Mouse (Mus musculus): Measurements from ENCODE around the gene Gja5. TPM values are rescaled to one million over a fixed set of nuclear protein-coding genes. Genes with fewer than 3 reads are reported as not detected.
"Not testable (repeated sequence)": the region's sequence is repeated elsewhere in the genome, so short reads cannot be mapped to it uniquely, and the experiment has no call there.

Gene Gja5
- total RNA-seq, 2 experiments from 2014 or later: 2.7 to 4.2 TPM

DNA sequence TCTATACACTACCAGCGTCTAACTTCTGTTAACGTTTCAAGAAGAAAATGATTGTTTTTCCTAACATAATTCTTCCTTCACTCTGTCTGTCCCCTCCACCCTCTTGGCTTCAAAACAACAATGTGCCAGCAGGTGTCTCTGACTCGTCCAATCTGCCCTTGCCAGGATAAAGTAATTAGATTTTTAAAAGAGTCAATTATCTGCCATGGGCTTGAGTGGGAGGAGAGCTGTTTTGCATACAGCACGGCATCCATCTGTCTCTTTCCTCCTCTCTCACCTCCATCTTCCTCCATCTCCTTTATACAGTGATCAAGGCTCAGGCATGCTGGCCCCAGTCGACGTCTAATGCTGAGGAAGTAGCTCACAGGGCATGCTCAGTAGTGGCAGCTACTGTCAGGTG lies 132.6 kb downstream of the Gja5 start:
- no peak for DNase-seq

DNA sequence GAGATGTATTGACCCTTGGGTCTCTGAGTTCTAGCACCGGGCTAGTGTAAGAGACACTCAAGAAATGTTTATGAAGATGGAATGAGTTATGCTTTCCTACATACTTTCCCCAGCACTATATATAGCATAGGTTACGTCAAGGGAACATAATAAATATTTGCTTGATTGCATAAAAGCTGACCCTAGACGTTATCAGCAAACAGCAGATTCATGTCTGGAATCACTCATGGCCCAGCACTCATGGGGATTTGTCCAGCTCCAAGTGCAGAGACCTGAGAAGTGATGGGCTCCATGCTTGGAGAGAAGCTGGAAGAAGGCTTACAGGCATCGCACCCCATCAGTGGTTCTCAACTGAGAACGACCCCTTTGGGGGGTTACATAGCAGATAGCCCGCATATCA lies 135.2 kb downstream of the Gja5 start:
- no peak for DNase-seq

DNA sequence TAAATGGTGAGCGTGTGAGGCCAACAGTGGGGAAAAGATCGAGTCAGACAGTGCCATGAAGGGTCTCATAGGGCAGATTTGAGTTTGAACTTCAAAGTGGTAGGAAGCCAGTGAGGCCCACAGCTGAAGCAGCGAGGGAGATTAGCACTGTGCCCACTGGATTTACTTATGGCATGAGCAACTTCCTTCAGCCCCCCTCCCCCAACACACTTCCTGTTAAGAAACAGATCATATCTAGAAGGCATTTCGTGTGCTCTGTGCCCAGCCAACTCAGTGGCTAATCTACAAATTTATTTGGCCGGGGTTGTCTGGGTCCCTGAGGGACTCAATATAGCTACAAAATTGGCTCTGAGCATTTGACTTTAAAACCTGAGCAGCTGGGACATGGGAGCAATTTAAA lies 139.7 kb downstream of the Gja5 start:
- DNase-seq: no peak

DNA sequence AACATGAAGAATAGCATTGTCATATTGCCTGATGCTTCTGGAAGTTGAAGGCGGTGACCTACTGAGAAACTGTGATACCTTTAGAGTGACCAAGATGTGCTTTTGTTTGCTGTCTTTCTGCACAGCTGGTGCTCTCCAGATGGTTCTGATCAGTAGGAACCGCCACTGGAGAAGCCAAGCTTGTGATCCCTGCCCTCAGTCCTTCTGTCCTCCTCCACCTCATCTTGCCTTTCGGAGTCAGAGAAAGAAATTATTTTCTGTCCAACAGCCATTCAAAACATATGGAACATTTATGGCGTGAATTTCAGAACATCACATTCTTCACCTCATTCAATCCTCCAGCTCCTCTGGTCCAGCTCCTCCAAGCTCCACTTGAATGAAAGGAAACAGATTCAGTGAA lies 143.3 kb downstream of the Gja5 start:
- DNase-seq: no peak

DNA sequence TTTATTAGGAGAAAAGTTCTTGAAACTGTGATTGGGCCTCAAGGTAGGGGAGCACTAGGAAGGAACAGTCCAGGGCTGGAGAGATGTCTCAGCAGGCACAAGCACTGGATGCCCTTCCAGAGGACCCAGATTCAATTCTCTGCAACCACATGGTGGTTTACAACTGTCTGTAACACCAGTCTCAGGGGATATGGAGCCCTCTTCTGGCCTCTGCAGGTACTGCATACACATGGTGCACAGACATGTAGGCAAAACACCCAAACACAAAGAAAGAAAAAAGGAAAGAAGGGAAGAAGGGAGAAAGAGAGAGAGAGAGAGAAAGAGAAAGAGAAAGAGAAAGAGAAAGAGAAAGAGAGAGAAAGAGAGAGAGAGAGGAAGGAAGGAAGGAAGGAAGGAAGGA lies 143.9 kb downstream of the Gja5 start:
- no peak for DNase-seq

DNA sequence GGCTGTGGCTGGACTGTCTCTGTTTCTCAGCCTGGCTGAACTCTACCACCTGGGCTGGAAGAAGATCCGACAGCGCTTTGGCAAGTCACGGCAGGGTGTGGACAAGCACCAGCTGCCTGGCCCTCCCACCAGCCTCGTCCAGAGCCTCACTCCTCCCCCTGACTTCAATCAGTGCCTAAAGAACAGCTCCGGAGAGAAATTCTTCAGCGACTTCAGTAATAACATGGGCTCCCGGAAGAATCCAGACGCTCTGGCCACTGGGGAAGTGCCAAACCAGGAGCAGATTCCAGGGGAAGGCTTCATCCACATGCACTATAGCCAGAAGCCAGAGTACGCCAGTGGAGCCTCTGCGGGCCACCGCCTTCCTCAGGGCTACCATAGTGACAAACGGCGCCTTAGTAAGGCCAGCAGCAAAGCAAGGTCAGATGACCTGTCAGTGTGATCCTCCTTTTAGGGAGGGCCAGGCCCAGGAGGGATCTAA lies 146.8 kb downstream of the Gja5 start:
- no peak for DNase-seq

DNA sequence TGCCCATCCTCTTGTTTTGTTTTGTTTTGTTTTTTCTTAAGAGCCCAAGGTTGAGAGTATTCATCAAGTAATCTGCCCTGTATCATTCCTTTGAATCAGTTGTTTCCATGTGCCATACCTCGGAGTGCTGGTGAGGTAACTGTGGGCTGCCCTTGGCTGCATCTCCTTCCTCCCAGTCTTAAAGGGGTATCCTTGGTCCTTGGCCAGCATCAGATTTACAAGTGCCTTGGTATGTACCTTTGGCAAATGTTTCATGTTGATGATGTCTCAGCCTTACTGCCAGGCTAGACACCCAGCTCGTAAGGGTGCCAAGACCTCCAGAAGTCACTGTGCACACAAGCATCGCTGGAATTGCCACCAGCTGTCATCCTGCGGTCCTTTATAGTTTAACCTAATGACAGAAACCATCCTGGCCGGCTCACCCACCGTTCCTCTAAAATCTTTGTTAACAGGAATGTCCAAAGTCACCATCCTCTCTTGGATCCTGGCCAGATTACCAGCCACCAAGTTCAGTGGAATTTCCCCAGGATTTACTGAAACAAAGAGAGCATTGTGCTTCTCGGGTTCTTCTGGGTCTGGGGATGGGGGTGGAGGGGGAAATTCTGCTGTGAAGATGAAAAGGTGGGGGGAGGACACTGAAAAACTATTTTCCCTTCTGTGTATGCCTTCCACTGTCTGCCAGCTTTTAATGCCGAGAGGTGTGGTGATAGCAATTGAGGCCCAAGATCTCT lies 147.7 kb downstream of the Gja5 start:
- DNase-seq: no peak

DNA sequence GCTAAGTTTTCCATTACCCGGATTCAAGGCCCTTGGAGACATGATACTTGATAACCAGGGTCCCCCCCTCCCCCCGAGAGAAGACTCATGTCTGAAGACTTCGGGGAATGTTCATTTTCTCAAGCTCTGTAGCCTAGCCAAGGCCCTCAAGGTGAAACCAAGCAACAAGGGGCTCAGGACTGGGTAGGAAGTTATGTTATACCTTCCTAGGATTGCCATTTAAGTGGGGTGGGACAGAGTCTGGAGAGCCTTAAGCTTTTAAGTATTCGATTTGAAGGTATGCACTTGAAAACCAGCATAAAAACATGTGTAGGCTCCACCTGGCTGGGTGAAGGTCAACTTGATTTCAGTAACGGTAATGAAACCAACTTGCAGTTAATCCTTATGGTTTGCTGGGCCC lies 154.2 kb downstream of the Gja5 start:
- no peak for DNase-seq

DNA sequence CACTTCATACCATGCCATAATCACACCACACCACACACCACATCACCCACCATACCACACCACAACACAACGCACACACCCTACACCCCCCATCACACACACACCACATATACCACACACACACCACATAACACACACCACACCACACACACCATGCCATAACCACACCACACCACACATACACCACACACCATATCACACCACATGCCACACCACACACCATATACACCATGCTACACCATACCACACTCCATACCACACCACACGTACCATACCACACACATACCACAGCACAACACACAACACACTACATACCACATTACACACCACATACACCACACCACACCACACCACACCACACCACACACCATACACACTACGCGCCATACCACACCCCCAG lies 155.6 kb downstream of the Gja5 start:
- DNase-seq: no peak

DNA sequence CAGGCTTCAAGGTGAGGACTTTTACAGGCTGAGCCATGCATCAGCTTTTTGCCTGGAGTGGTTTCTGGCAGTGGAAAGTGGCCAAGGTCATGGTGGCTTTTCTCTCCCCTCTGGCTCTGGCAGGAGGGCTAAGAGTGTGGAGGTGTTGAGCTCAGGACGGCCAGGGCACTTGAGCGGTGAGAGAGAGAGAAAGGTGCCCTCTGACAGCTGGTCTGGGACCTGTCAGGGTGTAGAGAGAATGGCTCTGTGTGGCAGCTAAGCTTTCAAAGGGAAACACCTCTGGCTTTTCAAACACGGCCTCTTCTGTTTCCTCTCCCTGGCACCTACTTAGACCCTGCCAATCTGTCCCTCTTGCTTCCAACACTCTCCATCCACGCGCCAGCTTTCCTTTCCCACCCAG lies 158.3 kb downstream of the Gja5 start:
- DNase-seq: no peak

DNA sequence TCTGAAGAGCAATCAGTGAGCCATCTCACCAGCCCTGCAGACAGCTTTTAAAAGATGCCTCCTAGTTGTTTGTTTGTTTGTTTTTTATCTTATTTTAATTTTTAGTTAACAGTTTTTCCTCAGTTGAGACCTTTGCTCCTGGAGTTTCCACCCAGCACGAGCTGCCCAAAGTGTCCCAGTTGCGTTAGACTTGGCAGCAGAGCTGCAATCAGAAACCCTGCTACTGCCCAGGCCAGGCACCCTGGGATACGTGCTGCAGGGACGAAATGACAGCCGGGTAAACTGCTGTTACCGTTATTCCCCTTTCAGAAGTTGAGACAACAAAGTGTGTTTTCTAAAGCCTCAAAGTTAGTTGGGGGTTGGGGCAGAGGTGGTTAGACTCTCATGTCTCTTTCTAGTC lies 159.6 kb downstream of the Gja5 start:
- no peak for DNase-seq

DNA sequence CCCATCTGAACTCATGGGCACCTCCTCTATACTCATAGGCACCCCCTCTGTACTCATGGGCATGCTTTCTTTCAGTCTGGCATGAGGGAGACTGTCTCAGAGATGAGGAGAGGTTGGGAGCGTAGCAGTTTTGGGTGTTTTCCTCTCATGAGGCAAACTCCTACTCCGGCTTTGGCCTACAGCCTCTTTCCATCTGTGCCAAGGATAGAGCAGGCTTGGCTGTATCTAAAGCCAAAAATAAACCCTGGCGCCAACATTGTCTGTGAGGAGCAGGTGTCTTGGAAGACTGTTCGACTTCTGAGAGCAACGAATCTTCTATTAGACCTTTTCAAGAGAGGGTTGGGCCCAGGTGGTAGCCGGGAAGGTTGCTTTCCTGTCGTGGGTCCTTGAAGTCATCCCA lies 165.1 kb downstream of the Gja5 start:
- DNase-seq: not testable (repeated sequence)

DNA sequence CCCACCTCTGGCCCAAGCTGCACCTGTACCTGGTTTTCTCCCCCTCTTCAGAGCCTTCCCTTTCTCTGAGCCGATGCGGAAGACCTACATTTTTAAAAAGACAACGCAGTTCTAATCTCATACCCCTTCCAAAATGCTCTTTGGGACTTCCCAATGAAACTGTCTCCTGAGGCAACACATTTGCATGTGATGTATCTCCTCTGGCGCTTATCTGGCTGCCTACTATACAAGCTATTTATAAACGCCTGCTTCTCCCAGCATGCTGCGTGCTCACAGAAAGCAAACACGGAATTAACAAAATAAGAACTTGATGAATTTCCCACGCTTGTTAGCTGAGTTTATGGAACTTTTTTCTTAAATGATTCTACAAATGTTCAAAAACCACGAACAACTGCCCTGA lies 167.4 kb downstream of the Gja5 start:
- DNase-seq: not testable (repeated sequence)

DNA sequence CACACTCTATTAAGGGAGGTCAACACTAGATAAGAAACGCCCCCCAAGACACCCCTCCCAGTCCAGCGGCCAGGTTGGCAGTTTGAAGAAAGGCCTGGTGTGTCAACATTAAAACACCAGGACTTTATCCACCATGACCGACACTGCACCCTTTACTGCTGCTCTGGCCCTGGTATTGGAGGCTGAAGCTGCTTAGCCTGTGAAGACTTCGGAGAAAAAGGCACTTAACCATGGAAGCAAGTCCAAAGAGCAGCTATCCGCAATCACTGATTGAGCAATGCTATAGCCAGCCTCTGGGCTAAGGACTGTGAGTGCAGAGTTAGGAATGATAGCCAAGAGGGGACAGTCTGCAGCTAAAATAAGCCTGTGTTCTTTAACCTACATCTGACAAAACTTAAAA lies 167.9 kb downstream of the Gja5 start:
- not testable (repeated sequence) for DNase-seq

DNA sequence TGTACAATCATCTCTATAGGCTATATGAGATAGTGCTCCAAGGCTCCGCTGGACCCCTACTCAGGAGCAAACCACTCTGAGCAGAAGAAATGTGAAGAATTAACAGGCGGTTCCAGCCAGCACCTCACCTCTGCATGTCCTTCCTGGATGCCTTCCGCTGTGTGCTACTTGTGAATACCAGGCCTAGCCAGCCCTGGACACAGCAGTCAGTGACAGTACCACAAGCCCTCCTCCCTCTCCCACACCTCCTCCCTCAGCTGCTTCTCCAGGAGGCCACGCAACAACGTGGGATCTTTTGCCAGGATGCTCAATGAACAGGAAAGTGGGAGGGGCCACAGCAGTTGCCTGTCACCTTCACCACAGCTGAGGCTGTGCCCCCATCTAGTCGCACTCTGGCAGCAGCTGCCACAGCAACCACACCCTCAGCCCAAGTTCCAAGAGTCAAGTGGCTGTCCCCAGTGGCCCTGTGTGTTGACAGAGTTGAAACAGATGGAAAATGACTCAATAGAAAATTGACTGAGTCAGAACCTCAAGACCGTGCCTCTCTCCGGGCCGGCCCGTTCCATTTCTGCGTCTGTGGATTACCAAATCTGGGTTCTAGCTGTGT lies 171.4 kb downstream of the Gja5 start:
- DNase-seq: not testable (repeated sequence)

DNA sequence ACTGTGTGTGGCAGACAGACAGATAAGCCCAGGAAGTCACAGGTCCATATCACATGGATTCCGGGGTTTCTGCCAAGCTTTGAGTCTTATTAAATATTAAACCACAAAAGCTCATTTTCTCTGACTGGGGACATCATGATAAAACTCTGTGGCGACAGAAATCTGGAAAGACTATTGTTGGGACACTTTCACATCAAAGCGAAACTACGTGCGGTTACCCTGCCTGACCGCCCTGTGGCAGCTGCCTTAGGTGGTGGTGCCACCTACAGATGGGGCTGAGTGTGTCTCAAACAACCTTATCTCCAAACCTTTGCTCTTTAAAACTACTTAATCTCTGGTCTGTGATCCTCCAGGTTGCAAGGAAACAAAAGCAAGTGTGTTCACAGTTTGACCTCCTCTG lies 171.9 kb downstream of the Gja5 start:
- DNase-seq: peak; percentile 22

DNA sequence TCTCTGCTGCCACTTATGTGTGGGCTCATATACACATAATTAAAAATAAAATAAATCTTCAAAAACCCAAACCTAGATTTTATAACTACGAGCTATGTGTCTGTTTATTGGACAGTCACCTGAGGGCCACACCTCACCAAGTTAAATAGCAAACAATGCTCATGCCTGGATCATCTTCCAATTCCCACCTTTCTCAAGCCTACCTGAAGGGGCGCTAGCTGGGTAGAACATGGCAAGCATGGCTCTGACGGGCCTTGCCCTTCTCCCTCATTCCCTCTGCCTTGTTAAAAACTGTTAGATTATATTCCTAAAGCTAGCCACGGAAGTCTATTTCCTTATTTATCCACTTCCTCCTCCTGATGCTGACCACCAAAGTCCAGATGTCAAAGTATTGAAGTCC lies 173.9 kb downstream of the Gja5 start:
- DNase-seq: no peak

DNA sequence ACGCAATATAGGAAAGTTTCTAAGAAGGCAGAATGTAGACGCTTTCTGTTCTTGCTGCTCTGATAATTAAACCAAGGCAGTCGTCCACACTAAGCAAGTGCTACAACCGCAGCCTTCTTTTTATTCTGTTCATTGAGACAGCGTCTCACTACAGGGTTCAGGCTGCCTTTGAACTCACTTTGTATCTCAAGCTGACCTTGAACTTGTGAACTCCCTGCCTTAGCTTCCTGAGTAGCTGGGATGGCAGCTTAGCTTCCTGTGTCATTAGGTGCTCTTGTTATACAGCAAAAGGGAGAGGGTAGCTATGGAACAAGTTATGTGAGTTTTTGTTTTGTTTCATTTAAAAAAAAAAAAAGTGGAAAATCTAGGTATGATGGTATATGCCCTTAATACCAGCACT lies 177.7 kb downstream of the Gja5 start:
- no peak for DNase-seq

DNA sequence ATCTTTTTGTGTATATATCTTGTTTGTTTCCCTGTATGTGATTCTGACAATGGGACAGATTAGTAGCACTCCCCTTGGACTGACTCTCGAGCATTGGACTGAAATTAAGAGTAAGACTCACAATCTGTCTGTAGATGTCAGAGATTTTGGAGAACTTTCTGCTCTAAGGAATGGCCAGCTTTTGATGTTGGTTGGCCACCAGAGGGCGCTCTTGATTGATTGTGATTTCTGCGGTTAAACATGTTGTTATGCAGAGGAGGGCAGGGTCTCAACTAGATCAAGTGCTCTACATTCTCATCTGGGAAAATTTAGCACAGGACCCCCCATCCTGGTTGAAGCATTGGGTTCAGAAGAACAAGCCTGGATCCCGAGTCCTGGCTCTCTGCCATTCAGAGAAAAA lies 182.8 kb downstream of the Gja5 start:
- DNase-seq: peak; percentile 35

DNA sequence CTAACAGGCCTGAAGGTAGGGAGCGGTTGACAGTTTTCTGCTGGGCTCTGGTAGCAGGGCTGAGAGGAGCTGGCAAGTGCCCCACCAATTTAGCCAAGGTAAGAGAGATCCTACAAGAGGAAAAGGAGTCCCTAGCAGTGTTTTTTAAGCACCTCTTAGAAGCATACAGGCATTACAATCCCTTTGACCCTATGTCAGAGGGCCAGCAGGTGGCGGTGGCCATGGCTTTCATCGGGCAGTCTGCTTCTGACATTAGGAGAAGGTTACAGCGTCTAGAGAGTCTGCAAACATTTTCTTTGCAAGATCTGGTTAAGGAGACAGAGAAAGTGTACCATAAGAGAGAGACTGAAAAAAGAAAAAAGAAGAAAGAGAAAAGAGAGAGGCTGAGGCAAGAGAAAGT lies 183.8 kb downstream of the Gja5 start:
- DNase-seq: not testable (repeated sequence)

DNA sequence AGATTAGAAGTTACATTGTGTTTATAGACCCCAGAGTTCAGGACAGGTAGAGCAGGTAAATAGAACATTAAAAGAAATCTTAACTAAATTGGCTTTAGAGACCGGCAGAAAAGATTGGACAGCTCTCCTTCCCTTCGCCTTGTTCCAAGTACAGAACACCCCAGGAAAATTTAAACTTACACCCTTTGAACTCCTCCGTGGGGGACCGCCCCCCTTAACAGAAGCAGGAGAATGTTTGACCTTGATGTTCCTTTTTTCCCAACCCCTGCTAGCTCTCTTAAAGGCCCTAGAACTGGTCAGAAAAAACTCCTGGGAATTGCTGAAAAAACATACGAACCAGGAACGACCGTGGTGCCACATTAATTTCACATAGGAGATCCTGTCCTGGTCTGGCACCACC lies 187.5 kb downstream of the Gja5 start:
- DNase-seq: not testable (repeated sequence)

DNA sequence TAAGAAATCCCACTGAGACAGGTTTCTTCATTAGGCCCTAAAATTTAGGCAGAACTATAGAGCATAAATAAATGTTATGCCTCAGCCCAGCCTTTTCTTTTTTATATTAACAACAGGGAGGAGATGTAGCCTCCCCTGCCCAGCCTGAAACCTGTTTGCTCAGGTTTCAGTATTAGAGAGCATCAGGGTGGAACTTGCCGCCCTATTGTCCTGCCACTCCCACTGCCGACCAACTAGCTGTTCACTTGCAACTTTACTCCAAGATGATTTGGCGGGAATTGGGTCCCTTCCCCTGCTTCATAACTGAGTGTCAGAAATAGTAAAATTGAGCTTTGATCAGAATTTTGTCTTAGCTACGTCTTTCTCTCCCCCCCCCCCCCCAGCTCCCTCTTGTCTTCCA lies 192.2 kb downstream of the Gja5 start:
- not testable (repeated sequence) for DNase-seq

DNA sequence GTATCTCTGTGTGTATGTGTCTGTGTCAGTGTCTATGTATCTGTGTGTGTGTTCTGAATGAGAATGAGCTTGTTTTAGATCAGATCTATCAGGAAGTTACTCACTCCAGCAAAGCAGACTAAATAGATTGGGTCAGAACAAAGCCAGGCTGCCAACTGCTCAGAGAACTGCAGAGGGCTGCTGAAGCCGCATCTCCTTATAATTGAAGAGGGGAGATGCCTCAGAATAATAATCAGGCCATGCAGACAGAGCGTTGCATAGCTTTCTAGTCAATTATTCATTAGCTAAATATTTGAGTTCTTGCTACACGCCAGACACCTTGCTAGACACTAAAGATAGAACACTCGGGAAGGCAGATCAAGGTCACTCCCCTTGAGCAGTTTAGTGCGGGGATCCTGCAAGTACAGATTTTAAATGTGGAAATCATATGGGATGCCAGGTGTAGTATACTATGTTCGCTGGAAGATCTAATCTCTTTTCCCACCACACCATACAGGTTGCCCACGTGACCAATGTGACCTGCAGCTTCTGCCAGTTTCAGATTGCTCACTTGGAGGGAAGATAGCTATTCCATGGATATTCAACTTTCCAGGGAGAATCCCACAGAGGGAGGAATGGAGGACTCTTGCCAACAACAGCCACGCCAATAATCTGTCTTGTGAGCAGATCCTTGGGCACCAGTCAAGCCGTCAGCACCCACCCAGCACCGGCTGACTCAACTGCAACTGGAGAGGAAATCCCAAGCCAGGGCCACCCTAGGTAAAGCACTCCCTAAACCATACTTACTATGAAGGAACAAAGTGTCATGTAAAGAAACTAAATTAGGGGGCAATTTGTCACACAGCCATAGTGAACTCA lies 196.5 kb downstream of the Gja5 start:
- DNase-seq: no peak

Data from gastrocnemius, postnatal 10 days (tissue).